Mouse (Mus musculus) cerebellum, adult 2 months (tissue): Measurements from ENCODE around the gene Mical3. TPM values are rescaled to one million over a fixed set of nuclear protein-coding genes. Genes with fewer than 3 reads are reported as not detected.

ENCODE experiments used
- DNase-seq, 2 experiments: peaks; one replicate each; pipeline ENCODE4 v3.0.0; 2021
- H3K27ac ChIP-seq: fragments of 200-500 bp; 2 replicates; pipeline ENCODE4 v1.5.1; 2012; ENCODE audit warnings: low read length, control low read depth, inconsistent platforms; ENCODE audit not compliant: insufficient read depth
- H3K27me3 ChIP-seq: fragments of 200-500 bp; 2 replicates; pipeline ENCODE4 v1.6.1; 2012; ENCODE audit warnings: inconsistent platforms, mild to moderate bottlenecking, low read length, moderate library complexity; ENCODE audit not compliant: control insufficient read depth, insufficient read depth
- H3K4me1 ChIP-seq: fragments of 200-500 bp; 2 replicates; pipeline ENCODE4 v1.6.1; 2011; ENCODE audit warnings: low read length; ENCODE audit not compliant: control insufficient read depth, insufficient read depth
- H3K4me3 ChIP-seq: fragments of 200-500 bp; replicated peaks from 2 replicates; pipeline ENCODE3; 2011; ENCODE audit warnings: mild to moderate bottlenecking, low read depth, low read length, control low read depth; ENCODE audit not compliant: insufficient read depth
- CTCF ChIP-seq: fragments of 200-500 bp; IDR thresholded peaks from 2 replicates; pipeline ENCODE4 v1.5.1; 2011; ENCODE audit warnings: low read depth, mild to moderate bottlenecking, control low read depth, low read length, moderate library complexity, borderline replicate concordance; ENCODE audit not compliant: insufficient read depth
- POLR2A ChIP-seq: fragments of 200-500 bp; IDR thresholded peaks from 2 replicates; pipeline ENCODE4 v1.6.1; 2011; ENCODE audit warnings: low read length, control low read depth, borderline replicate concordance; ENCODE audit not compliant: insufficient read depth
- WGBS: fragments of 180-500 bp; shearing (Covaris S2); methylation state at CpG from one replicate; pipeline ENCODE4 v1.1.7; 2018; 5-methylcytosine and 5-hydroxymethylcytosine counted together
- polyA plus RNA-seq: library from polyadenylated mRNA; depleted of rRNA; stranded (reverse); fragments of >200 nt; gene quantifications from 2 replicates; pipeline ENCODE4 v1.2.3, GENCODE M21; 2012

The Mical3 gene
- polyA plus RNA-seq, 1 experiment = 75.7 TPM

DNA sequence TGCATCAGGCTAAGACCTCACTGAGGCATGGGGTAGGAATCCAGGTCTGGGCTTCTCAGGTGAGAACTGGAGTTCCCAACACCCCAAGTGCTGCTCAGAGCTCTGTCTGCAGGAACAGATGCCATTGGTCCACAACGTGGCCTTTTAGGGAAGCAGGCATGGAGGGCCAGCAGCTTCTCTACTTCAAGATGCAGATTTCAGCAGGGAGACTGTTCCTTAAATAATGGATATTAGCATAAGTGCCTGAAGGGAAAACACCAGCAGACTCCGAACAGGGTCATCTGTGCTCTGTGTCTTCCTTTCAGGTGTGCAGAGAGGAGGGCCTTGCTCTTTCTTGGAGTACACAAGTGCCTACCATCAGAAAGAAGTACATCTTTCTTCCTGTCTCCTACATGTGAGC, 187.7 kb downstream of the Mical3 start:
- DNase-seq = no peak
- WGBS = 88% methylated on average over 2 of the region's 2 CpGs
- TF ChIP-seq CTCF (no peak), POLR2A (no peak)
- Histone ChIP-seq H3K4me3 (no peak overlapping the region), H3K4me1 (no peaks in the 10 kb centered on the region), H3K27ac (no peak overlapping the region), H3K27me3 (no peaks in the 10 kb centered on the region)

DNA sequence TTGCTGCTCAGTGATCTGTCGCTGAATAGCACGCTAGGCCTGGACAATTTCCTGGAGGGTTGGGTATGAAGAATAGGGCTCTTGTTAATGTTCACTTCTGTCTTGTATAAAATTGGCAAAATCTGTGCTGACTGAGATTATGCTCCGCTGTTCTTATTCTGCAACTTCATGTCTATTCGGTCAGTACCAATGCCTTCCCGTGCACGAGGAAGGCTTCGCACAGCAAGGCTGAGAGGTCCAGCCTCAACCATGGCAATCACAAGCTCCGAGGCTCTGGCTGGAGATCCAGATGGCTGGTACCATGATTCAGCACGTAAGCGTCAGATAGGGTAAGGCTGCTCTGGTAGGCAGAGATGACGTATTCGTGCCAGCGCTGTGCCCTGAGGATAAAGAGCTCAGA, 189.2 kb downstream of the Mical3 start:
- Histone ChIP-seq H3K27me3 (no peaks in the 10 kb centered on the region), H3K27ac (no peak overlapping the region), H3K4me3 (no peak overlapping the region), H3K4me1 (no peaks in the 10 kb centered on the region)
- no peak for DNase-seq
- WGBS = 77% methylated on average over 13 of the region's 13 CpGs
- TF ChIP-seq POLR2A (no peak), CTCF (no peak)

DNA sequence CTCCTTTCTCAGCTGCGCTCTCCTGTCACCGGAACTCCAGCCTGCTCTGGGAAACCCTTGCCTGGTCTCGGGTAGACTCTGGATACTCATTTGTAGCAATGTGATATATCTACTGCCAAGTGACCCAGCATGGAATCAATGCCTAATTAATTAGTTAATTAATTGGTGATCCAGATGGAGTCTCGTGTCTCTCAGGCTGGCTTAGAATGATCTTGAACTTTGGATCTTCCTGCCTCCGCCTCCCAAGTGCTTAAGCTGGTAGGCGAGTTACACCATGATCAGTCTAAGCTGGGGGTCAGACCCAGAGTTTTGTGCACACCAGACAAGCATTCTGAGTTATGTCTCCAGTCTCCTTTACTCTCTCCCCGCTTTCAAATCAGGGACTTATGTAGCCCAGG, 189.7 kb downstream of the Mical3 start:
- TF ChIP-seq POLR2A = no peak
- no peak for TF ChIP-seq CTCF
- WGBS = 65% methylated on average over 7 of the region's 7 CpGs
- no peak for DNase-seq
- H3K4me3 ChIP-seq = no peak overlapping the region
- no peaks in the 10 kb centered on the region for H3K27me3 ChIP-seq
- no peaks in the 10 kb centered on the region for H3K4me1 ChIP-seq
- no peak overlapping the region for H3K27ac ChIP-seq

DNA sequence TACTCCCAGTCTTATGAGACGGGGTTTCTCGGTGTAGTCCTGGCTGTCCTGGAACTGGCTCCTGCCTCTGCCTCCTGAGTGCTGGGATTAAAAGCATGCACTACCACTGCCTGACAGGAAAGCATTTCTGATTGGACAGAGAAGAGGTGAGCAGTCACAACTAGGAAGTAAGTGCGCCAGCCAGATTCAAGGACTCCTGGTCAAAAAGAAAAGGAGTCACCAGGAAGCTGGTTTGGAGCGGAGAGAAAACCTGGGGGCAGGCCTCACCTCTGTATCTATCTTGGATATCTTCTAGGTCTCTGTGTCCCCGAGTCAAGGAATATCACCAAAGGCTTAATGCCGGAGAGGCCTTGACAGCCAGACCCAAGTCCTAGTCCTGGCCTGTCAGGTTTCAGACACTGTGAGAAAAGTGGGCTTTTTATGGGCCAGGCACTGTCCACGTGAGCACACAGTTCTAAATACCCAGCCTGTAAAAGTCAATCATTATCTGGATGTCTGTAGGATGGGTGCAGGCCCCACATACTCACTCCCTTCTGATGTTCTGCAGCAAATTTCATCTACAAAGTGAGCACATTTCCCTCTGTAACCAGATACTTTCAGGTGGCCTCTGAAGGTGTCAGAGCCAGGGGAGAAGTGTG, 190.2 kb downstream of the Mical3 start:
- 90% methylated on average over 7 of the region's 7 CpGs for WGBS
- TF ChIP-seq POLR2A = no peak
- no peak for TF ChIP-seq CTCF
- no peak for DNase-seq

DNA sequence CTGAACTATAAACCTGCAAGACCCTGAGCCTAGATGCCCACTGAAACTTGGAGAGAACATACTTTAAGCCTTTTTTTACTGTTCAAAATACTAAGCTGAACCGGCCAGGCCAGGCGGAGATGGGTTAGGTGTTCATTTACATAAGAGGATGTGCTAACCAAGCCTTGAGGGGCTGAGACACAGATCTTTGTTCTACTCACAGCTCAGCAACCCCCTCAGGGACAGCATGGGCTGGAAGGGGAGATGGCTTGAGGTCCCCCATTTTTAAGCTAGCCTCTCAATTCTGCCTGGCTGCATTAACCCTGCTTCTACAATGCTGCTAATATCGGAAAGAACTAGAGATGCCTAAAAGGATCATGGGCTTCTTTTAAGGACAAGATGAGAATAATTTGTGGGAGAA, 191.0 kb downstream of the Mical3 start:
- Histone ChIP-seq H3K27me3 (no peaks in the 10 kb centered on the region), H3K27ac (no peak overlapping the region), H3K4me3 (no peak overlapping the region), H3K4me1 (no peaks in the 10 kb centered on the region)
- DNase-seq = no peak
- no peak for TF ChIP-seq CTCF
- no peak for TF ChIP-seq POLR2A
- WGBS = 88% methylated on average over 3 of the region's 3 CpGs

More for the DNA sequence above, 190.2 kb downstream of the Mical3 start:
- H3K4me3 ChIP-seq = no peak overlapping the region
- no peak overlapping the region for H3K27ac ChIP-seq
- no peaks in the 10 kb centered on the region for H3K4me1 ChIP-seq
- no peaks in the 10 kb centered on the region for H3K27me3 ChIP-seq

DNA sequence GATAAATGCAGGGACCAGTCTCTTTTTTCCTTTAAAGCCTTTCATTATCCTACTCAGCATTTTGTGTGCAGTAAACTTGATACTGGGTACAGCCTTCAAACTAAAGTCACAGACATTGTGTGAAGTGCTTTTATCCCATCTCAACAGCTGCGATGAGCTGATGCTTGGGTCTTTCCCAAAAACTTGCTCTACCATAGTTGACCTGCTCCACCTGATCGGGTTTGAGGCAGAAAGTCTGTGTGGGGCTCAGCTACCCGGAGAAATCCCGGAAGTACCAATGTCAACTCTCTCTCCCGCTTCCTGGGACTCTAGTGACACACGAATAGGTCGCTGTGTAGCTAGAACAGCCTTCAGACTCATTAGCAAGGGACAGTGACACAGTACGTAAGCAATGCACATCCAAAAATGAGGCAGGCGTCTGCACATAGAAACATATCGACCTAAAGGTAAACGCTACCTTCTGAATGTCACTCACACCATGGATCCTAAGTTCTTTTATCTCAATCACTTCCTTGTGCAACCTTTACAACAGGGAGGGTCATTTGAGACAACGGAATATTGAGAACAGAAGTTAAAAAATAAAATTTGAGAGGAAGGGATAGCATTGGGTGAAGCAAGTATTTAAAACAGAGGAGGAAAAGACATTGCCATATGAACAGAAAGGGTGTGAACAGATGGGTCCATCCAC, 191.9 kb downstream of the Mical3 start:
- TF ChIP-seq CTCF = no peak
- no peak for TF ChIP-seq POLR2A
- H3K4me1 ChIP-seq = no peaks in the 10 kb centered on the region
- DNase-seq = no peak
- no peak overlapping the region for H3K27ac ChIP-seq
- 95% methylated on average over 12 of the region's 12 CpGs for WGBS
- H3K4me3 ChIP-seq = no peak overlapping the region
- no peaks in the 10 kb centered on the region for H3K27me3 ChIP-seq

DNA sequence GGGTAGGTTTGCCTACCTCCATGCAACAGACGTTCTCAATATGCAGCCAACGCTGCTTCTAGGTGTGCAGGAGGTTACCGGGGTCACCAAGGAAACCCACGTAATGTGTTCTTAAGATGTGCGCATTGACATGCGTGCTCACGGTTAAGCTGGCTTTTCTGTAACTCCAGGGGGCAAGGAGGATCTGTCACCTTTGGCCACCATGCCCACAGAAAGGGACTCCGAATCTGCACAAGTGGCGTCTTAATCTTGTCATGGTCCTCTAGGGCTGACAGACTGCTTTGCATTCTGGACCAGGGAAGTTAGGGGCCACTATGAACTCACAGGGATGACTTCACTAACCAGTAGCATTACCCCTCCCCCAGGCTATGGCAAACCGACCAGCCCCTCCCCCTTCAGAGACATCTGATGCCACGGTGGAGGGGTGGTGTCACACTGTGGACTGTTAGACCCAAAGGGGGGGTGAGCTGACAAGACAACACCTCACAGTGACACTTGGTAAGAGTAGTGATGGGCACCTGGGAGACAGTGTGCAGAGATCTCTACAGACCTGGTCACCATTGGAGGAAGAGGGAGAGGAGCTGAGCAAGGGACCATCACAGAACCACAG, 192.7 kb downstream of the Mical3 start:
- 76% methylated on average over 11 of the region's 11 CpGs for WGBS
- no peak for TF ChIP-seq CTCF
- TF ChIP-seq POLR2A = no peak

DNA sequence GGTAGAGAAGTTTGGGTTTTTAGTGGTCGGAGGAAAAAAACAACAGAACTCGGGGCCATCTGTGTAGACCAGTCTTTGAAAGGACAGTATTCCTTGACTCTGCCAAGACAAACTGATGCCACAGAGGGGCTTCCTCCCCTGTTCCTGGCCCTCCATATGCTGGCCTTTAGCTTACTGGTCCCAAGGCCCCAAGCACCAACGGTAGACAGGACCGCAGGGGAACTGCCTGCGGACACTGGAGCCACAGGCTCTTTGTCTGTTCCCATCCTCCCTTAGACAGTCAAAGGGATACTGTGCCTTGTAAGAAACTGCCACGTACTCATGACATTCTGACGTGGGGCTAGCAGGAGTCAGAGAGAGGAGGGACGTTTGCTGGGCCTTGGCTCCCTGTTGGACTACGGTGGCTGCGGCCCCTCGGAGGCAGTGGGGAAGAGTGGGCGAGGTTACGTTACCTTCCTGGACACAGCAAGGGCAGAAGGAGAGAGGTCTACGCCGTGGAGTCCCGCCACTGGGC, 193.6 kb downstream of the Mical3 start:
- 82% methylated on average over 16 of the region's 16 CpGs for WGBS
- no peaks in the 10 kb centered on the region for H3K4me1 ChIP-seq
- no peak overlapping the region for H3K4me3 ChIP-seq
- no peaks in the 10 kb centered on the region for H3K27me3 ChIP-seq
- DNase-seq = no peak
- TF ChIP-seq POLR2A (no peak), CTCF (no peak)
- H3K27ac ChIP-seq = no peak overlapping the region

More for the DNA sequence above, 192.7 kb downstream of the Mical3 start:
- Histone ChIP-seq H3K4me1 (no peaks in the 10 kb centered on the region), H3K4me3 (no peak overlapping the region), H3K27ac (no peak overlapping the region), H3K27me3 (no peaks in the 10 kb centered on the region)
- no peak for DNase-seq
